Mouse (Mus musculus): ENCODE measurements around the gene Ccdc190.

DNA sequence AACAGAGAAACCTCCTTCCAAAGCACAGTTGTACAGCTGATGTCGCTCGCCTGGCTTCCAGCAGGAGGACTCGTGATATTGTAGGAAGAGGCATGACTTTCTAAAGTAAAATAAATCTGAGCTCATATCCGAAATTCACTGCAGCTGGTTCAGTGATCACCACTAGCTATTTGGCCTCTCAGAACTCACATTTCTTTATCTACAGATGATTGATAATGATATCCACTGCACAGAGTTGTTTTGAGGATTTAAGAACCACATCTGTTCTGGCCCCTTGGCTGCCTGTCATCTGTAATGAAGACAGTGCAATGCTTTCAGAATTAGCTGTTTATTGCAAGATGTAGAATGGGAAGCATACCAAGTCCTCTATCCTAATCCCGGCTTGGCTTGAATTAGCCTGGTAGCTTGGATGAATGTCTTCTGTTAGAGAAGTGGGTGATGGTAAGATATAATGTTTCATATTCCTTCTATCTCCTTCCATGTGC is 45.3 kb upstream of the Ccdc190 start:
- TF ChIP-seq CTCF (IDR thresholded peaks at IDR 0.05; ENCODE audit: borderline replicate concordance, extremely low read depth, insufficient read depth, insufficient read length) (no peak), POLR2A (IDR thresholded peaks at IDR 0.05; ENCODE audit: borderline replicate concordance, extremely low read depth, insufficient read depth, insufficient read length, poor library complexity, severe bottlenecking) (no peak)

All from brain, embryonic 14.5 days (tissue).